Mouse (Mus musculus): ENCODE results near the gene Nutm2. TPM values are rescaled to one million over a fixed set of nuclear protein-coding genes. Genes with fewer than 3 reads are reported as not detected.
"Not testable (repeated sequence)": the region's sequence is repeated elsewhere in the genome, so short reads cannot be mapped to it uniquely, and the experiment has no call there.

Nutm2 gene
- not detected for total RNA-seq (2021)
- long read RNA-seq, experiment 1: 0 reads
- long read RNA-seq, experiment 2: 0 reads

DNA sequence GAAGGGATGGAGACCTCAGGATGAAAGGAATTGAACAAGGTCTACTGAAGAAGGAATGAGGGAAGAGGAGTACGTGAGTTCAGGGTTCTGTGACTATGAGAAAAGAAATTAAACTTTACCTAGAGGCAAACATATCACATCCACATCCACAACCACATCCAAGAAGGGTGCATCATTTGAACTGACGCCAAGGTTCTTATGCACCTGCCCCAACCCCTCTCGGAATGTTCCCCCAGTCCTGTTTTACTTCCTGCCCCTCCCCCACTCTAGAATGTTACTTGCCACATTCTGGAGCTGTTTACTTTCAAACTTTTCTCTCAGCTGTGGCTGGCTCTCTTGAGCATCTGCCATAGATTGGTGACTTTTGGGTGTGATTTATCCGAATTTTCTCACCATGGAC lies at the start of gene Nutm2:
Gene Nutm2, plus strand, starts transcription at position 301 of the 400 bp plus-strand sequence.
- DNase-seq (ENCODE audit: low spot score in 2 of 2): no peak

DNA sequence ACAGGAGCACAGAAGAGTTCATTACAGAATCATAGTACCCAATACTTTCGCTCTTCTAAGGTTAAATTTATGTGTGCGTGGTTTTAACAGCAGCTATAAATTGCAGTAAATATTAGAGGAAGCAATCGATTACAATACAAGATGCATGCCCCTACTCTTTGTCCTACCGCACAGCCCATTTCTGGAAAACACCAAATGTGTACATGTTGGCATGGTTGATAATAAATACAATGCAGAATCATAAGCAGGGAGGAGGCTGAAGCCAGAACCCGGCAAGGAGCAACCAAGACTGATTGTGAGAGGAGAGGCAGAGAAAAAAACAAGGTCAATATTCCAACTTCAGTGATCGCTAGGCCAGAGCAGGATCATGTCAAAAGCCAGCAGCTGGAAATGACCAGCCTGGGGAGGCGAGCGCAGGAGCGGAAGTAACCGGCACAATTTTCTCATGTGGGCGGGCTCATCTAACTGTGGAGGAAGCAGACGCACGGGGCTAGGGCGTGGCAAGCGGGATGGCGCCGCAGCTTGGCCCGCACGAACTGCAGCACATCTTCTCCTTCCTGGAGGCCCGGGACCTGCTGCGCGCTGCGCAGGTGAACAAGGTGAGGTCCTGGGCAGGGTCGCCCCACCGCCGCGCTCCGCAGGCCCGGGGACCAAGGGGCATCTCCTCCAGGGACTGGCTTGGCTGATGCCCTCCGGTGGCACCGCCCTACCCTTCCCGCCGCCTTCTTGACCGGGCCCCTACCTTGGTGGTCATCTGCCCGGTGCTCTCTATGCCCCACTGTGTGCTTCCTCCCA lies 49.5 kb upstream of the Nutm2 start, which contains the start of gene Fbxw17:
Gene Fbxw17, plus strand, starts transcription at position 476 of the 795 bp plus-strand sequence.
- peak; percentile 68 to 75 for DNase-seq (ENCODE audit: low spot score in 2 of 2)

DNA sequence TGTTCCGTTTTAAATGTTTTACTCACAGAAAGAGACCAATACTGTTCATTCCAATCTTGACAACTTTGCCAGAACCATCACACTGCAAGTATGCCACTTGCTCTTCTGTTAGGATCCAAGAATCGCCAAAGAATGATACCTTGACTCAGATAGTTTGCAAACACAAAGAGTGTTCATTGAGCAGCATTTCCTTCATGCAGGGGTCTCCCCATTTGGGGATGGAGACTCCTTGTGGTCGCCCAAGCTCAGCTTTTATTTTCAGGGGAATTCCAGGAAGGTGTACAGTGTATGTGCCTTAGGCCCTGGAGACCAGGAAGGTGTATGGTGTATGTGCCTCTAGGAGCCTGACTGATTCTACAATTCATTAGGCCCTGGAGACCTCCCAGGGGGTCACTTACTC lies 48.7 kb upstream of the Nutm2 start:
- DNase-seq (ENCODE audit: low spot score in 2 of 2): no peak

DNA sequence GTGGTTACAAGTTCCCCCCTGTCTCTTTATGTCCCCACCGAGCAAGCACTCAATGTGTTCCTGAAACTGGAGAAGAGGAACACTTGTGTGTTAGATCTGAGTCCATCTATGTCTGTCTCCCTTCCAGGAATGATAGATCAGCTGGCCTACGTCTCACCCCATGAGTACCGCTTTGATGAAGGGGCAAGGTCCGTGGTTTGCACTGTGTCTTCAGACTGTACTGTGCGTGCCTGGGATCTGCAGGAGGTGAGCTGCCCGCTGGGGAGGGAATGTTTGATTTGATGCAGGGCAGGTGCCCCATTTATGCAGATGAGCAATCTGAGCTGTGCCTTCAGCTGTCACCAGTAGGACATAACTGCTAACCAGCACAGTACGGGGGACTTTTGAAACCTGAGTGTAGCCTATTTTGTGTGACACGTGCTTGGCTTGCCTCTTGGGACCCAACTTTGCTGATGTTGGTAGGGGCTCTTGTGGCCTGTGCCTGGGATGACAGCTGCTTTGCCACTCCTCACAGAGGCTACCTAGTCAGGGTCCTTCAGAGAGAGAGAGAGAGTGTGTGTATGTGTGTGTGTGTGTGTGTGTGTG lies 43.4 kb upstream of the Nutm2 start:
- DNase-seq (ENCODE audit: low spot score in 2 of 2): no peak

DNA sequence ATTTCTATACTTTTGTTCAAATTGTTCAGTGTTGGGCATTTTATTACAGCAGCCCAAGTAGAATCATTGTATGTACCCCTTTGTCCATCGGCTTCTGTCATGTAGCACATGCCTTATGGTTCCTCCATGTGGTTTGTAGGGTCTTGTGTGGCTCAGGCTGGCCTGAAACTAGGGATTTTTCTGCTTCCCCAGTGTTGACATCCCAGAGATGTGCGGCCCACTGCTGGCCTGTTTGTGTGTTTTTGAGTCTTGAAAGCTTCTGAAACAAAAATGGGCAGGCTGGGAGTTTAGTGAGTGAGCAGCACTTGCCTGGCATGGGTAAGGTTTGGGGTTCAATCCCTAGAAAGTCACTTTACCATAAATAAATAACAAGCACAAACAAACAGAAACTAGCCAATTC lies 42.6 kb upstream of the Nutm2 start:
- DNase-seq (ENCODE audit: low spot score in 2 of 2): no peak

DNA sequence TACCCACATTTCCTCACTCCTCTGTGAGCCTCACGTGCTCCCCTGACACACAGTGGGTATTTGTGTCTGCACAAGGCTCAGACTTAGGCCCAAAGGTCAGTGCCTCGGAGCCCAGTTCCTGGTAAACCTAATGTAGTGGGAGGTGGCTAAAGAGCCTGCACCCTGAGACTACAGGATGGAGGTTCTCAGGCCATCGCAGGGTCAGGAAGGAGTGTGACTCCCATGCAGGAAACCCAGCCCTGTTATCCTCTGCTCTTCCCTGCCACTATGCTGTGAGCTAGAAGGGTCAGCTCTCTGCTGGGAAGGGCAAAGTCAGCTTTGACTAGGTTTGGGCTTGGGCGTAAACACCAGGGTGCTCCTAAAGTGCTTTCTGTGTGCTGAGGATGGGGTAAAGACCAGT lies 40.4 kb upstream of the Nutm2 start:
- DNase-seq (ENCODE audit: low spot score in 2 of 2): no peak

DNA sequence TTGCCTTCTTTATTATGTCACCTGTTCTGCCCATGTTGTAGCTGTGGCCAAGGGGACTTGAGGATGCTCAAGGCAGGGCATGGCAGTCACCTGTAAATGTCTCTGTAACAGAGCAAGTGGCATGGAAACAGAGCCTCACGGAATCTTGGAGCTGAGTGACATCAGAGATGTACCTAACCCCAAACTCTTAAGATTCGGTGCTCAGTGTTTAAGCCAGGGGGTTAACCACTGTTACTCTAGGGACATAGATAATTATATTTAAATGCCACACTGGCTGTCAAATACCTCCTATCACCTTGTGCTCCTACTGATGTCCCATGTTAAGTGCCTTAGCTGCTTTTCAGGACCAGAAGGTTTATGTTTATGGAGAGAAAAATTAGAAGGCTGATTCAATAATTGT lies 23.3 kb upstream of the Nutm2 start, which contains the start of gene Gm47429:
Gene Gm47429, minus strand, starts transcription at position 101 of the 400 bp plus-strand sequence.
- no peak for DNase-seq (ENCODE audit: low spot score in 2 of 2)

DNA sequence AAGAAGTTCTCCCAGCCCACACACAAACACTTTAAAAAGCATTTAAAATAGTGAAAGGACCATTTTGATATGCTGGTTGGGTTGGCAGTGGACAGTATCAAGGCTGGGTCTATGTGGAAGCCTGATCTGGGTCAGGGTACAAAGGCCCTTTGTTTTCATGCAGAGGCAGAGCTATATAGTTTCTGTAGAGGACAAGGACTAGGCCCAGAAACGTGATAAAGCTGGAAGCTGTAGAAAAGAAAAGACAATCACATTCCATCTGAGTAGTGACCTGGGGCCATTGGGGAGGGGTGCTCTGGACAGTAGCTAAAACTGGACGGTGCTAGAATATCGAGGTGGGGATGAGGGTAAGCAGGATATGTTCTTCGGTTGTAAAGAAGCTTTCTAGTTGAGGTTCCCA lies 21.8 kb upstream of the Nutm2 start:
- DNase-seq (ENCODE audit: low spot score in 2 of 2): no peak

DNA sequence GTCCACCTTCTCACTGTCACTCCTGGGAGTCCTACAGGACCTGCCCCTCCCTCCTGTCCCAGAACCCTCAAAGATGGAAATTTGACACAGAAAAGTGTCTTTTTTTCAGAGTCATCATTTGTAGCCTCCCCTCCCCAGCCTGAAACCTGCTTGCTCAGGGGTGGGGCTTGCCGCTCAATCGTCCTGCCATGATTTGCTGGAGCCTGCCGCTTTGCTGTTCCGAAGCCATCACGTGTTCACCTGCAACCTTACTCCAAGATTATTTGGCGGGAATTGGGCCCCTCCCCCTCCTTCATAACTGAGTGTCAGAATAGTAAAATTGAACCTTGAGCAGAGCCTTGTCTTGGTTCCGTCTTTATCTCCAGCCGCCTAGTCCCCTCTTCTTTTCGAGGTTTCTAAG lies 14.8 kb upstream of the Nutm2 start:
- DNase-seq (ENCODE audit: low spot score in 2 of 2): not testable (repeated sequence)

DNA sequence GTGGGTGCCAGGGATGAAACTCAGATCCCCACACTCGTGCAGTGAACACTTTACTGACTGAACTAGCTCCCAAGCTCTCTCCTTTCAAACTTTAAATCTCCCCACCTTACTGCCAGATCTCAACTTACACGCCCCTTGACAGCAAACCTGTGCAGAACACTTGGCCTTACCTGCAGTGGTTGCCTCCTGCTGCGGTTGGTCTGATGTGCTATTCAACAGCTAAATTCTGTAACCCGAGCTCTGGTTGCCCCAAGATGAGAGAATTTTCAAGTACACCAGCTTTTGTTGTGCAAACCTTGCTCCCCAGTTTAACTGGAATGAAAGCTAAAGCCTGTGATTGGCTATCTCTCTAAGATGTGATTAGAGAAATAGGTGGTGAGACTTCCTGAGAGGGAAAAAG lies 13.7 kb upstream of the Nutm2 start:
- no peak for DNase-seq (ENCODE audit: low spot score in 2 of 2)

DNA sequence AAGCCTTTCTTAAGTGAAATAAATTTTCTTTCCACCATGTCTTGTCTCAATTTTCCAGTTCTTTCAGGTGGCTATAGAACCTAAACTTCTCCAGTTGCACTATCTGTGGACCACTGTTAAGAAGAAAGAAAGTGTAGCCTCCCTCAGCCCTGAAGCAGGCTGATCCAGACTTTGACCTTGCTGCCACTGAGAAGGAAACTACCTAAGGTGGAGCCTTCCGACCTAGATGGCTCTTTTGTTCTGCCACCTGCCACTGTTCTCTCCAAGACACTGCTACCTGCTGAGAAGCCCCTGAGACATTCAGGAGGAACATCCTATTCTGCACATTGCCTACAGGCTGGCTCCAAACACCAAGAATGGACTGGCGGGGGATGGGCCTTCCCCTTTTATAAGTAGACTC lies 6.7 kb upstream of the Nutm2 start:
- not testable (repeated sequence) for DNase-seq (ENCODE audit: low spot score in 2 of 2)

DNA sequence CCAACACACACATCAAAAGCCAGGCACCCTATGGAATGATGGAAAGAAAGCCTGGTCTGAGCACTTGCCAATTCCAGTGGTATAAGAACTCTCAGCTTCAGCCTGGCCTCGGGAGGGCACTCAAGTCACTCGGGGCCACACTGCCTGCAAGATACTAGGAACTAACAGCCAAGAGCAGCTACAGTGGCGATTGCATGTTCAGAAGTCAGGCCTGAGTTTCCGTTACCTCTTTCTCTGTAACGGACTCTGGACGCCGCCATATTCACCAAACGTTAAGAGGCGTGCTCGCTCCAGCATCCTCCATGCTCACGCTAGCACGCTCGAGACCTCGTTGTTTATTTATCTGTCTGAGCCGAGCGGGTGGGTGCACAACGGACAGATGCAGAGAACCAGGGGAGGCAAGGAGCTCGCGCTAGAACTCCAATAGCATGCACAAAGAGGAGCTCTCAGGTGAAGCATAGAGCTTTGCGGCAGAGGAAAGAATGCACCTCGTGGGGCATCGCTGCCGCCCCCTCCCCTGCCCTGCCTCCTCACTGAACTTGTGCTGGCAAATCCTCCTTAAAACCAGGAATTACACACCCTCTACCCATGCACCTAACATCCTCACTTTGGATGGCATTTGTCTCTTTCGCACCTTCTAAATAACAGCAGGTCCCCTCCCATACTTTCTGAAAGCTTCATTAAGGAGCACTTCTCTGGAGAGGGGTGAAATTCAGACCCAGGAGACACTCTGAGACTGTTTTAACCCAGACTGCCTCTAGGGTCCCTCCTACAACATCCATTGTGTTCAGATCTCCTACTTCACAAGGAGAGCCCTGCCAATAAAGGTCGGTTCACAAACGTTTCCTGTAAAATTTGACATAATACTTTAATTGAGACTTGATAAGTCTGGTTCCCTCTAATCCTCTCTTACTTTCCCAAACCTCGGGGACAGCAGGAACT lies 2.2 kb upstream of the Nutm2 start:
- no peak for DNase-seq (ENCODE audit: low spot score in 2 of 2)

DNA sequence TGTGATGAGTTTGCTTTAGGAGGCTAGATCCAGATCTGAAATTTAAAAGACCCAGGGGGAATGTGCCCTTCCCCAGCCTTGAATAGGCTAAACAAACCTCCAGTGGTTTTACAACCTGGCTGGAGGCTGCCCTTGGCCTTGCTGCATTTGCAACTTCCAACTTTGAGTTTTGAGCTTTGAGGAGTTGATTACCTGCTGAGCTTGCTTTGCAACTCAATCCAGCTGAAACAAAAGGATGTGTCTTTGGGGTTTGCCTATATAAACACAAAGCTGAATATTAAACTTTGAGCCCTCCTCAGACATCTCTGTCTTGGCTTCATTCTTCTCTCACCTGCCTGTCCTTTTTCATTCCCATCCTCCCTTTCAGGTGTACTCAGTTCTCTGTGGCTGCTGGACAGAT lies 21.4 kb downstream of the Nutm2 start:
- not testable (repeated sequence) for DNase-seq (ENCODE audit: low spot score in 2 of 2)

DNA sequence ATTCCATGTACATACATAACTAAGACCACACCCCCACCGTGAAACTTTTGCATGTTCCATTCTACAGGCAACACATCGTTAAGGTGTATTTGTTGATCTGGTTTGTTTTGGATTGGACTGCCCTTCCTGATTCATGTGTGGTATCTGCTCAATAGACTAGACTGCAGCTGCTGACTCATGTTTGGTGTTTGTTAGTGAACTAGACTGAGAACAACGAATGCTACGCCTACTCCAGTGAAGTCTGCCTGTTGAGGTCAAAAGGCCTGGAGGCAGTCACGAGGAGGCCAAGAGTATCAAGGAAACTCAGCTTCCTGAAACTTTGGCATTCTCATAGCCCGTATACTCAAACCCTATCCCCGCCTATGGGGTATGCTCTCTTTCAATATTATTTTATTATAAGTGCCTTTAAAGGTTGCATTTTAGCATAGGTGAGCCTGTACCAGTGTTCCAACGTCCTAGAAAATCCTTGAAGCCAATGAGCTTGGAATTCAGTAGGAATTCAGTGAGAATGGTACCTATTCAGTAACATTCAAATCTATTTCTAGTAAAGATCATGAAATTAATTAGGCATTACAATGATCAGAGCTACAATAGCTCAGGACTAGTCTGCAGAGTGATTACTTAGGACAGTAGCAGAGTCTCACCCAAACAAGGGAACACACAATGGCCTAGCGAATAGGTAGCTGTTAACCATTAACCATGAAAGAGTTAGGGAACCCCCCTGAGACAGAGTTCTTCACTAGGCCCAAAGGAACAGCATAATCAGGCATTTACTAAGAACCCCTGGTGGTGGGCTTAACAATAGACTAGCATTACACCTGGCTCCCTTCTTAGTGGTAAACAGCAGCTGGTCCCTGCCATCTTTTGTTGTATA lies 43.6 kb downstream of the Nutm2 start:
- not testable (repeated sequence) for DNase-seq (ENCODE audit: low spot score in 2 of 2)

Other genes starting within 250 kb of the Nutm2 start
- not detected for gene Gm906, start 217.0 kb upstream of the Nutm2 start, total RNA-seq (2021)
- gene Fbxw17, start 49.4 kb upstream of the Nutm2 start, total RNA-seq (2021): 10 to 100 TPM; 13.6 to 18.4 TPM
- not detected for gene Gm47429, start 23.4 kb upstream of the Nutm2 start, total RNA-seq (2021)
- gene Gm904, start 175.9 kb downstream of the Nutm2 start, total RNA-seq (2021): not detected
- not detected for gene Gm8765, start 231.0 kb downstream of the Nutm2 start, total RNA-seq (2021)

All from layer of hippocampus, postnatal 14 days (tissue).